Mouse (Mus musculus) kidney, embryonic 16.5 days (tissue): ENCODE measurements around the gene Zfp97. TPM values are rescaled to one million over a fixed set of nuclear protein-coding genes. Genes with fewer than 3 reads are reported as not detected.
"Not testable (repeated sequence)": the region's sequence is repeated elsewhere in the genome, so short reads cannot be mapped to it uniquely, and the experiment has no call there.

Source experiments
- ATAC-seq: fragments of 200-750 bp; cut with Nextera tagmentation; 2 replicates; pipeline ENCODE4 v1.8.0; 2017; ENCODE audit warnings: moderate TSS enrichment; ENCODE audit not compliant: low FRiP score, low TSS enrichment
- H3K27ac ChIP-seq: fragments of 300-500 bp; sonication (generic); 2 replicates; pipeline ENCODE4 v1.5.1; 2014; ENCODE audit warnings: low read length
- H3K27me3 ChIP-seq: fragments of 300-500 bp; sonication (generic); 2 replicates; pipeline ENCODE4 v1.6.1; 2014; ENCODE audit warnings: low read length, control low read depth, mixed read lengths; ENCODE audit not compliant: insufficient read depth
- H3K36me3 ChIP-seq: fragments of 300-500 bp; sonication (generic); 2 replicates; pipeline ENCODE4 v1.6.1; 2014; ENCODE audit warnings: low read length, control low read depth, mixed read lengths; ENCODE audit not compliant: insufficient read depth
- H3K4me1 ChIP-seq: fragments of 300-500 bp; sonication (generic); 2 replicates; pipeline ENCODE4 v1.6.1; 2014; ENCODE audit warnings: low read length, control low read depth, mixed read lengths; ENCODE audit not compliant: insufficient read depth
- H3K4me2 ChIP-seq: fragments of 300-500 bp; sonication (generic); replicated peaks from 2 replicates; pipeline ENCODE4 v1.6.1; 2014; ENCODE audit warnings: low read depth, low read length
- H3K4me3 ChIP-seq: fragments of 300-500 bp; sonication (generic); 2 replicates; pipeline ENCODE4 v1.5.1; 2014; ENCODE audit warnings: mild to moderate bottlenecking, low read length
- H3K9ac ChIP-seq: fragments of 300-500 bp; sonication (generic); replicated peaks from 2 replicates; pipeline ENCODE4 v1.6.1; 2014; ENCODE audit warnings: low read length
- H3K9me3 ChIP-seq: fragments of 300-500 bp; sonication (generic); 2 replicates; pipeline ENCODE4 v1.6.1; 2016; ENCODE audit warnings: low read length, control low read depth
- WGBS: fragments of 180-500 bp; shearing (Covaris S2); extraction: QIAGEN DNeasy Blood & Tissue Kit; methylation state at CpG from one replicate; pipeline ENCODE4 v1.1.7; 2014; 5-methylcytosine and 5-hydroxymethylcytosine counted together
- polyA plus RNA-seq: library from polyadenylated mRNA; unstranded; fragments of >200 nt; fragmentation: Nextera tagmentation; extraction: Ambion mirVana; gene quantifications from 2 replicates; pipeline ENCODE4 v1.2.1, GENCODE M21; 2015

Gene Zfp97
- 8.4 and 8.7 TPM in 2 replicates for polyA plus RNA-seq

DNA sequence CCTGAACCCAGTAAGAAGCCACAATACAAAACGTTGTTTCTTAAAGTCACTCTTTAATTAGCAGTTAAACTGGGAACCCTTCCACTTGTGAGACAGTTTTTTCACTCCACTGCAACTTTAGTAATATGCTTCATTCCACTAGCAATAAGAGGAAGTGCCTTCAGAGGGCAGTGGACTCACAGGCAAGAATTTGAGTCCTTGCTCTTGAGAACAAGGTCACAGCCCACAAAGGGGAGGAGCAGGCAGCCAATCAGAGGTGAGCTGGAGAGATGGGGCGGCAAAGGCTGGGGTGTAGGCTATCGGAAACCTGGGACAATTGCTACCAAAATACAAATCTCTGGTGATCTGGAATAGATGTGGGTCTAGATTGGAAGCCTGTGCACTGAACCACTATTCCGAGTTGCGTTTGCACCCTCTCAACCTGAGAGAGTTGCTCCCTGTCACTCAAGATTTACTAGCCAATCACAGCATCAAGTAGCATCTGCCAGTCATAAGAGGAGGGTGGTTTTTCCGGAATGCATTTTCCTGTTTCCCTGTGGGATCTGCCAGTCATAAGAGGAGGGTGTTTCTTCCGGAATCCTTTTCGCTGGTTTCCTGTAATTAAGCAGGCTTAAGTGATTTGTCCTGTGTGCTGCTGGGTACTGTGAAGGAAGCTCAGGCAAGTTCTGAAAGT, at the start of gene Zfp97:
Gene Zfp97, plus strand, starts transcription at position 586 of the 673 bp plus-strand sequence.
- peak; percentile 99 for ATAC-seq
- H3K4me3 ChIP-seq, H3K9ac ChIP-seq, H3K4me1 ChIP-seq, H3K27me3 ChIP-seq, H3K27ac ChIP-seq, H3K9me3 ChIP-seq, H3K4me2 ChIP-seq, H3K36me3 ChIP-seq: not testable (repeated sequence)
- WGBS: no CpG with 5 or more reads among the region's 8 CpGs

DNA sequence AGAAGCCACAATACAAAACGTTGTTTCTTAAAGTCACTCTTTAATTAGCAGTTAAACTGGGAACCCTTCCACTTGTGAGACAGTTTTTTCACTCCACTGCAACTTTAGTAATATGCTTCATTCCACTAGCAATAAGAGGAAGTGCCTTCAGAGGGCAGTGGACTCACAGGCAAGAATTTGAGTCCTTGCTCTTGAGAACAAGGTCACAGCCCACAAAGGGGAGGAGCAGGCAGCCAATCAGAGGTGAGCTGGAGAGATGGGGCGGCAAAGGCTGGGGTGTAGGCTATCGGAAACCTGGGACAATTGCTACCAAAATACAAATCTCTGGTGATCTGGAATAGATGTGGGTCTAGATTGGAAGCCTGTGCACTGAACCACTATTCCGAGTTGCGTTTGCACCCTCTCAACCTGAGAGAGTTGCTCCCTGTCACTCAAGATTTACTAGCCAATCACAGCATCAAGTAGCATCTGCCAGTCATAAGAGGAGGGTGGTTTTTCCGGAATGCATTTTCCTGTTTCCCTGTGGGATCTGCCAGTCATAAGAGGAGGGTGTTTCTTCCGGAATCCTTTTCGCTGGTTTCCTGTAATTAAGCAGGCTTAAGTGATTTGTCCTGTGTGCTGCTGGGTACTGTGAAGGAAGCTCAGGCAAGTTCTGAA, 57.7 kb downstream of the Zfp97 start:
- H3K4me3 ChIP-seq, H3K27ac ChIP-seq, H3K27me3 ChIP-seq, H3K4me2 ChIP-seq, H3K36me3 ChIP-seq, H3K4me1 ChIP-seq, H3K9ac ChIP-seq, H3K9me3 ChIP-seq: not testable (repeated sequence)
- ATAC-seq: peak; percentile 99
- WGBS: no CpG with 5 or more reads among the region's 8 CpGs

DNA sequence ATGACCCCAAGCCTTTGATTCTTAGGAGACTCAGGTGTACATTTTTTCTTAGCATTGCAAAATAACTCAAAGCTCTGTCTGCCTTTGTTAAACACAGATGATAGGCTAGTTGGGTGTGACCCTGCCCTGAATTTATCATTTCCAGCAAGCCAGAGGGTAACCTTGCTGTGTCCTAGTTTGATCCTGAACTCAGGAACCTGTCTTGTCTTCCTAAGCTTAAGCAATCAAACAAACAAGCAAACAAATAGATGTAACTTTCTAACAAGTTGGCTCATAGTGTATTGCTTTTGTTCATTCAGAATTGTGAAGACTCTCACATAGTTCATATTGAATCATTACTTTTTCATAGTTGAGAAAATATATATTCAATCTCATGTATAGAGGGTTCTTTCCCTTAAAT, 73.5 kb downstream of the Zfp97 start:
- Histone ChIP-seq H3K36me3 (peaks cover 16% of the 10 kb centered on the region; the same call in 1 of the 2 replicates), H3K9me3 (peaks cover 30% of the 10 kb centered on the region)
- not testable (repeated sequence) for H3K9ac ChIP-seq, H3K4me3 ChIP-seq, H3K27ac ChIP-seq, H3K27me3 ChIP-seq, H3K4me1 ChIP-seq, H3K4me2 ChIP-seq, ATAC-seq

DNA sequence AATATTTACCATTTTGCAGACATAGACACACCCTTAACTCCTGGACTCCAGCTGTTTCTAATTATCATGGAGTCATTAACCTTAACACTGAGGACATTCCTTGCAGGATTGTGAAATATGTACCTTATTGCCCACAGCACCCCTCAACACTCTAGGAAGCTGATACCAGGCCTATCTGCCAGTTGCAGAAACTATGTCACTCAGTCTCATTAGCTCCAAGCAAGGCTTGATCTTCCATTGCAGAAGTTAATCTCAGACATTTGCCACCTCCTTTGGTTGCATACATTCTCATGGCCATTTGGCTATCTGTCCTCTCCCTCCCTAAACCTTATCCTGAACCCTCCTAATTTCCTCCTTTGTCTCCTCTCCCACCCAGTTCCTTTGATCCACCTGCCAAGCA, 74.0 kb downstream of the Zfp97 start:
- H3K9ac ChIP-seq: no peak overlapping the region
- H3K4me1 ChIP-seq: no peaks in the 10 kb centered on the region
- no peaks in the 10 kb centered on the region for H3K27me3 ChIP-seq
- no peak overlapping the region for H3K27ac ChIP-seq
- H3K4me3 ChIP-seq: no peak overlapping the region
- no peak overlapping the region for H3K4me2 ChIP-seq
- H3K36me3 ChIP-seq: peaks cover 16% of the 10 kb centered on the region; the same call in 1 of the 2 replicates
- peaks cover 30% of the 10 kb centered on the region for H3K9me3 ChIP-seq
- no peak for ATAC-seq

DNA sequence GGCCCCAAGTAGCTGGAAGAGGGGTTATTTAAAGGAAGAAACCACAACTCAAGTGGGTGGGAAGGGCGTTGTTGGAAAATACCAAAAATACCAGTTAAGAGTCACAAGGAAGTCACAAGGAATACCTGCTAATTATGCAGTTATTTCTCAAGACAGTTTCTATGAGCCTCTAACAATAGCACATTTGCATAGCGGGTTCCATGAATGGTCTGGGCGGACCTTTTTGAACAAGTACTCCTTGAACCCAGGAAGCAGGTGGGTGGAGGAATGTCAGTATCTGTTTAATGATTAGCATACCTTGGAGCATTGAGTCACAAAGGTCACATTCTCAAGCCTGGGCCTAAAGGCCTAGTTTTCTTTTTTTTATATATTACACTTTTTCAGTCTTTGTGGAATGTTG, 74.9 kb downstream of the Zfp97 start:
- peaks cover 19% of the 10 kb centered on the region for H3K36me3 ChIP-seq
- H3K9me3 ChIP-seq: peaks cover 36% of the 10 kb centered on the region
- not testable (repeated sequence) for H3K27me3 ChIP-seq, ATAC-seq, H3K4me3 ChIP-seq, H3K27ac ChIP-seq, H3K4me1 ChIP-seq, H3K9ac ChIP-seq, H3K4me2 ChIP-seq
- WGBS: 98% methylated on average over 3 of the region's 3 CpGs

Other genes with a start within 250 kb of the Zfp97 start
- 7.1 and 7.2 TPM in 2 replicates for gene Zfp960, start 57.3 kb upstream of the Zfp97 start, polyA plus RNA-seq